Mouse (Mus musculus) mature B cell (primary cell): ENCODE data around the gene Olfr888.

ENCODE experiments used
- in situ Hi-C: fragments of 300-500 bp; cut with MboI; formaldehyde crosslinking; loops from 2 replicates; pipeline ENCODE4 v1.14.3; 2019

Gene Olfr888

GRCm38 (mm10) chr9:38107828-38108227 lies at the start of gene Olfr888:
Gene Olfr888, plus strand, starts transcription at chr9:38108128.
- in situ Hi-C loops = no loop called here

GRCm38 (mm10) chr9:38061022-38061421 lies 46.9 kb upstream of the Olfr888 start, which contains the start of gene Olfr885:
Gene Olfr885, plus strand, starts transcription at chr9:38061322.
- in situ Hi-C loops = no loop called here

- in situ Hi-C loops = no loop called here
Measured at GRCm38 (mm10) chr9:38083772-38084171, 24.2 kb upstream of the Olfr888 start, which contains the start of gene Olfr887. Gene Olfr887, plus strand, starts transcription at chr9:38084072.

GRCm38 (mm10) chr9:38114898-38115297 lies 7.0 kb downstream of the Olfr888 start, which contains the start of gene Olfr889:
Gene Olfr889, plus strand, starts transcription at chr9:38115198.
- in situ Hi-C loops = no loop called here

GRCm38 (mm10) chr9:38142217-38142616 lies 34.3 kb downstream of the Olfr888 start, which contains the start of gene Olfr890:
Gene Olfr890, plus strand, starts transcription at chr9:38142517.
- in situ Hi-C loops = no loop called here
